Mouse (Mus musculus) splenic B cell, adult 2 months (primary cell): ENCODE measurements around the gene Pik3ap1.

Experiments used
- DNase-seq: peaks from one replicate; pipeline ENCODE4 v3.0.0-alpha.2; 2011; ENCODE audit warnings: low read depth, low spot score
- H3K27me3 ChIP-seq: 2 replicates; pipeline ENCODE4 v1.6.1; 2012; ENCODE audit warnings: mild to moderate bottlenecking, low read length, moderate library complexity, mixed read lengths; ENCODE audit not compliant: control insufficient read depth, poor library complexity, insufficient read depth, severe bottlenecking
- H3K36me3 ChIP-seq: 2 replicates; pipeline ENCODE4 v1.6.1; 2012; ENCODE audit warnings: mild to moderate bottlenecking, low read length, moderate library complexity, mixed read lengths; ENCODE audit not compliant: control insufficient read depth, poor library complexity, insufficient read depth, severe bottlenecking

Pik3ap1 gene

GRCm38 (mm10) chr19:41262712-41263629 is 121.9 kb downstream of the Pik3ap1 start:
- DNase-seq: peak; percentile 67
- Histone ChIP-seq H3K27me3 (no peaks in the 10 kb centered on the region; the same call in 1 of the 2 replicates), H3K36me3 (no peaks in the 10 kb centered on the region)

GRCm38 (mm10) chr19:41260736-41261135 is 124.2 kb downstream of the Pik3ap1 start:
- Histone ChIP-seq H3K36me3 (no peaks in the 10 kb centered on the region), H3K27me3 (no peaks in the 10 kb centered on the region; the same call in 1 of the 2 replicates)
- no peak for DNase-seq

DNA sequence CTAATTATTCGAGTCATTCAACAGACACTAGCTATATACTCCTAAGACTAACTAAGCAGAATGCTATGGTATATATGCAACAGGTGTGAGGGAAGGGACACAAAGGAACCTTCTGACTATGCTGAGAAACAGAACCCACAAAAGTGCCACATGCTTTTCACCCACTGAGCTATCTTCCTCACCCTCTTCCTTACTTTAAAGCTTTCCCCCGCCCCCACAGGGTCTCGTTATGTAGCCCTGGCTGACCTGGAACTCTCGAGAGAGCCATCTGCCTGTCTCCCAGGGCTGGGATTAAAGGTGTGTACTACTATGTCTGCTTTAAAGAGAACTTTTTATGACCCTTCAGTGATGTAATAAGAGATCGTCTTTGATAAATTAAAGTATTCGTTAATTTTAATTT is 125.6 kb downstream of the Pik3ap1 start:
- Histone ChIP-seq H3K36me3 (peaks cover 2% of the 10 kb centered on the region; the same call in 1 of the 2 replicates), H3K27me3 (no peaks in the 10 kb centered on the region; the same call in 1 of the 2 replicates)
- DNase-seq: no peak

DNA sequence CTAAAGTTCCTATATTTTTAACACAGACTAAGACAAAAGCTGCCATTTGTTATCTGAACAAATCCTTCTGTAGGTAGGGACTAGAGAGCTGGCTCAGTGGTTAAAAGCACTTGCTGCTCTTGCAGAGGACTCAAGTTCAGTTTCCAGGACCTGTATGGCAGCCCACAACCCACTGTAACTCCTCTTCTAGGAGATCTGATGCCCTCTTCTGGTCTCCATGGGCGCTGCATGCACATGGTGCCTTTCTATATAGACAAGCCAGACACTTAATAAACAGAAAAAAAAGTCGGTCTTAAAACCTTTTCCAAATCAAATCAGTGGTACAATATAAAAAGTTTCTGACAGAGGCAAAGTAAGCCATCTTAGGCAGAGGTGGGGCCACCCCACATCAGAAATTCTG is 126.2 kb downstream of the Pik3ap1 start:
- H3K27me3 ChIP-seq: no peaks in the 10 kb centered on the region; the same call in 1 of the 2 replicates
- DNase-seq: peak; percentile 74
- H3K36me3 ChIP-seq: peaks cover 2% of the 10 kb centered on the region; the same call in 1 of the 2 replicates

DNA sequence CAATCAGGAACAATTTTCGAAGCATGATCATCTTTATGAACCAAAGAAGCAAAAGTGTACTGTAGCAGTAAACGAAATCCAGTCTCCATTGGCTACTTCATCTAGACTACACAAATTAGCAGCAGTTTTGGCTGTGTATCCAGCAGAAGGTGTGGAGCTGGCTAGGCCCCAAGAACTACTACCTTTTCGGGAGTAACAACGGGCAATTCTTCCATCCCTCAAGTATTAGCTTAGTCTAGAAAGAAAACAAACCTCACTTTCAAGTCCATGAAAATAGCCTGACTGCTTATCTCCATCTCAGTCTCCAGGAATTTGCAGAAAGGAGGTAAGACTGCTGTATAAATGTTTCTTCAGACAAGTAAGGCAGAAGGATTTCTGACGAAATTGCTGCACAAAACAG is 130.3 kb downstream of the Pik3ap1 start:
- no peaks in the 10 kb centered on the region for H3K27me3 ChIP-seq
- H3K36me3 ChIP-seq: peaks cover 2% of the 10 kb centered on the region; the same call in 1 of the 2 replicates
- no peak for DNase-seq

DNA sequence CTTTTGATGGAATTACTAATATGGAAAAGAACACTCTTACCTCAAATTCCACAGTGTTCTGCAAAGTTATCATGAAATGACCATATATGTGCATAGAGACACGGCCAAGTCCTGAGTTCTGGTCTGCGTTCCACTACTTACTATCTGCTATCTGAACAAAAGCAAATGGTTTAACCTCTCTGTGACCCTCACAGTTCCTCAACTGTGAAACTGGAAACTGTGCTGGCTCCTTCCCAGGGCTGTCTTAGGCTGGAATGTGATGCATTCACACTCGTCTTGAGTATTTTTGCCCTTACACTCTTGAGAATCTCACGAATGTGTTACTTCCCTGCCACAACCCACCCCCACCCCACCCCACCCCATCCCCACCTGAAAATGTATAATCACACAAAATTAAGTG is 135.9 kb downstream of the Pik3ap1 start:
- no peaks in the 10 kb centered on the region for H3K27me3 ChIP-seq
- no peak for DNase-seq
- peaks cover 12% of the 10 kb centered on the region; the same call in 1 of the 2 replicates for H3K36me3 ChIP-seq

DNA sequence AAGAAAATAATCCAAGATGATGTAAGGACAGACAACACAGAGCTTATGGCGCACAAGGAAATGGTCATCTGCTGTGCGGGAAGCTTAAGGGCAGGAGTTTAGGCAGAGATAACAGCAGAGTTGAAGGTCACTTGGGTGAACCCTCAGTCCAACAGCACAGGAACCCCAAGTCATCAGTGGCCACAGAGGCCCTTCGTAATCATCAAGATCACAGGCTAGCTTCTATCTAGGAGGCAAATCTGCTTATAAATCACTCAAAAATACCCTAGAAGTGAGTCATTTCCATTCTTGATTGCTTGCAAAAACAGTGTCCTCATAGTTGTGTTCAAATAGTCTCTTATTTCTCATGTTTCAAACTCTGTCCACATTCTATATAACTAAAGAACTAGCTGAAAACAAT is 136.6 kb downstream of the Pik3ap1 start:
- H3K36me3 ChIP-seq: peaks cover 12% of the 10 kb centered on the region; the same call in 1 of the 2 replicates
- DNase-seq: no peak
- H3K27me3 ChIP-seq: no peaks in the 10 kb centered on the region

DNA sequence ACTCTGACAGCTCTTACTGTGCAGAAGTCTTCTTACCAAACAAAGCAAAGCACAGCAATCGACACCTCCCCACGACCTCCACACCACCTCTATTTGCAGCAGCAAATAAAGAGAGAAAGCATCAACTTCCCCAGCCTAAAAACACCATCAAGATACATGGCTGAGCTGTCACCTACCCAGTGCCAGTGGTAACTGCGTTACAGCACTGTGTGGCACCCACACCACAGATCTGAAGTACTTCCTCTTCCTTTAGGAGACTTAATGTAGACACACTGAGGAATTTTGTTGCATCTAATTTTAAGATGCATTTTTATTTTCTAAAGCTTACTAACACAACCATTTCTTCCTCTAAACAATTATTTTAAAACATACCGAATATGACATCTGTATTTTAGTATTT is 138.6 kb downstream of the Pik3ap1 start:
- DNase-seq: no peak
- no peaks in the 10 kb centered on the region for H3K27me3 ChIP-seq

GRCm38 (mm10) chr19:41244581-41244980 is 140.3 kb downstream of the Pik3ap1 start:
- peak; percentile 74 for DNase-seq
- H3K27me3 ChIP-seq: no peaks in the 10 kb centered on the region
- H3K36me3 ChIP-seq: peaks cover 22% of the 10 kb centered on the region

More for the DNA sequence above, 138.6 kb downstream of the Pik3ap1 start:
- peaks cover 19% of the 10 kb centered on the region; the same call in 1 of the 2 replicates for H3K36me3 ChIP-seq

GRCm38 (mm10) chr19:41241997-41242396 is 142.9 kb downstream of the Pik3ap1 start:
- Histone ChIP-seq H3K27me3 (no peaks in the 10 kb centered on the region), H3K36me3 (peaks cover 19% of the 10 kb centered on the region)
- no peak for DNase-seq

- Histone ChIP-seq H3K36me3 (peaks cover 9% of the 10 kb centered on the region), H3K27me3 (no peaks in the 10 kb centered on the region)
- no peak for DNase-seq
These were observed 151.2 kb downstream of the Pik3ap1 start for GRCm38 (mm10) chr19:41233698-41234097.
